Mouse (Mus musculus): ENCODE measurements around the gene Stx8. TPM values are rescaled to one million over a fixed set of nuclear protein-coding genes. Genes with fewer than 3 reads are reported as not detected.

Gene Stx8
- total and polyA plus RNA-seq, 2 experiments from 2014 or later, result 13.2 to 63.6 TPM

DNA sequence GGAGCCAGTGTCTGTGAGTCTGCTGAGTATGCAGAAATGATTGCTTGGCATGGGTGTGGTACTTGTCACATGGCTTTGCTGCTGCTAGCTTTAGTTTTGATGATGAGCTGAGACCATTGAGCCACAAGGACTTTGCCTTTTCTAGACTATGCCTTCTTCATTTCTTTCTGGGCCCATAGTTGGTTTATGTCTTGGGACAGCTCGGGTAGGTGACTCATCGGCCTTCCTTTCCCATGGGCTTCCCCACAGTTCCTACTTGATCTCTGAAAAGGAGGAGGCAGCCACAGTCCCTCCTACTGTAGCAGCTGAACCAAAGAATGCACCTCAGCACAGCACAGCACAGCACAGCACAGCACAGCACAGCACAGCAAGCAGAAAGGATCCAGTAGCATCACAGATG lies 66.5 kb downstream of the Stx8 start:
- H3K4me1 ChIP-seq (ENCODE audit: insufficient read depth, low read length), result no peaks in the 10 kb centered on the region
- no peak for DNase-seq (ENCODE audit: low spot score)
- WGBS, result 96% methylated on average over 2 of the region's 2 CpGs
- H3K36me3 ChIP-seq (ENCODE audit: insufficient read depth, low read length), result no peaks in the 10 kb centered on the region
- H3K27ac ChIP-seq (ENCODE audit: low read depth, low read length), result no peak overlapping the region
- no peak for TF ChIP-seq CTCF (IDR thresholded peaks at IDR 0.05)
- no peak overlapping the region for H3K4me3 ChIP-seq (ENCODE audit: low read depth, low read length)
- H3K27me3 ChIP-seq (ENCODE audit: insufficient read depth, low read length), result no peaks in the 10 kb centered on the region
- H3K9ac ChIP-seq (replicated peaks; ENCODE audit: low read length, poor library complexity, severe bottlenecking), result no peak overlapping the region
- ATAC-seq (ENCODE audit: low FRiP score), result no peak
- H3K4me2 ChIP-seq (ENCODE audit: low read depth, low read length, poor library complexity, severe bottlenecking), result no peak overlapping the region
- H3K9me3 ChIP-seq (ENCODE audit: low read length), result no peaks in the 10 kb centered on the region

DNA sequence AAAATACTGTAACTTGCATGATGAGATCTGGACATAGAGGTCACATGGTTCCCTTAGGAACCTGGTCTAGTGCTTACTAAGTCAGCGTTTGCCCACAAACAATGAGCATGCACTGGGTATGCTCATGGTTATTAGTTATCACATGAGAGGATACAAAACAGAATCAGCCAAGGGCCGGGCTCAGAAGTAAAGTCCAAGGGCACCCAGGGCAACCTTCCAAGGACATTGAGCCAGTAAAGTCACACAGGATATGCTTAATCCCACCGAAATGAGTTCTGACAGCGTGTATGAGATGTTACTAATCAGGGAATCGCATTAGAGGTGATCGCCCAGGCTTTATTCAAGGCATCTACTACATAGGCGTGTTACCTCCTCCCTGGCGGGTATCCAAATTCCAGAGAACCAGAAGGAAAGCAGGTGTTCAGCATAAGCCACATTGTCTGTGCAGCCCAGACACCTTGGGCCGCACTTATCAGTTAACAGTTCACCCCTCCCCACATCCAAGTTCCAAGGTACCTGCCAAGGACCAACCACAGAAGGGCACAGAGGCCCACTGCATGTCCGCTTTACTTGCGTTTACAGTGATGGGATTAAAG lies 67.4 kb downstream of the Stx8 start:
- no peaks in the 10 kb centered on the region for H3K27me3 ChIP-seq (ENCODE audit: insufficient read depth, low read length)
- H3K36me3 ChIP-seq (ENCODE audit: insufficient read depth, low read length), result no peaks in the 10 kb centered on the region
- H3K4me1 ChIP-seq (ENCODE audit: insufficient read depth, low read length), result no peaks in the 10 kb centered on the region
- H3K4me2 ChIP-seq (ENCODE audit: low read depth, low read length, poor library complexity, severe bottlenecking), result no peak overlapping the region
- no peak overlapping the region for H3K27ac ChIP-seq (ENCODE audit: low read depth, low read length)
- H3K4me3 ChIP-seq (ENCODE audit: low read depth, low read length), result no peak overlapping the region
- H3K9ac ChIP-seq (replicated peaks; ENCODE audit: low read length, poor library complexity, severe bottlenecking), result no peak overlapping the region
- WGBS, result 87% methylated on average over 11 of the region's 11 CpGs
- ATAC-seq (ENCODE audit: low FRiP score), result no peak
- no peak for TF ChIP-seq CTCF (IDR thresholded peaks at IDR 0.05)
- H3K9me3 ChIP-seq (ENCODE audit: low read length), result no peaks in the 10 kb centered on the region
- no peak for DNase-seq (ENCODE audit: low spot score)

DNA sequence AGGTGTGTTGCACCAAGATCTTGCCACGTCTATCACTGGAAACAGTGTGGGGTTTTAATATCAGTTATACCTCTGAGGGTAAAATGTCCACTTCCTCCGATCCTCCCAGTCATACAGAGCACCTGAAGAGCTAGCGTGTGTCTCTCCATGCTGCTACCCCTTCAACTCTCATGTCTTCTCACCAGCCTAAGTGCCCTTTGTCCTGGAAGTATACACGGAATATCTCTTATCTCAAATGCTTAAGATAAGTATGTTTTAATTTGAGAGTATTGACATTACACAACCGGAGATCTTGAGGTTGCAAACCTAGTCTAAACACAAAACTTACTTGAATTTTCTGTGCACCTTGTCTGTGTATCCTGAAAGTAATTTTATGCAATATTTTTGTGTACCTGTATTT lies 68.4 kb downstream of the Stx8 start:
- DNase-seq (ENCODE audit: low spot score) (no peak), ATAC-seq (ENCODE audit: low FRiP score) (no peak)
- H3K27me3 ChIP-seq (ENCODE audit: insufficient read depth, low read length), result no peaks in the 10 kb centered on the region
- H3K4me1 ChIP-seq (ENCODE audit: insufficient read depth, low read length), result no peaks in the 10 kb centered on the region
- TF ChIP-seq CTCF (IDR thresholded peaks at IDR 0.05), result no peak
- H3K9me3 ChIP-seq (ENCODE audit: low read length), result no peaks in the 10 kb centered on the region
- H3K27ac ChIP-seq (ENCODE audit: low read depth, low read length), result no peak overlapping the region
- no peak overlapping the region for H3K9ac ChIP-seq (replicated peaks; ENCODE audit: low read length, poor library complexity, severe bottlenecking)
- H3K4me3 ChIP-seq (ENCODE audit: low read depth, low read length), result no peak overlapping the region
- 92% methylated on average over 5 of the region's 5 CpGs for WGBS
- H3K36me3 ChIP-seq (ENCODE audit: insufficient read depth, low read length), result no peaks in the 10 kb centered on the region
- no peak overlapping the region for H3K4me2 ChIP-seq (ENCODE audit: low read depth, low read length, poor library complexity, severe bottlenecking)

DNA sequence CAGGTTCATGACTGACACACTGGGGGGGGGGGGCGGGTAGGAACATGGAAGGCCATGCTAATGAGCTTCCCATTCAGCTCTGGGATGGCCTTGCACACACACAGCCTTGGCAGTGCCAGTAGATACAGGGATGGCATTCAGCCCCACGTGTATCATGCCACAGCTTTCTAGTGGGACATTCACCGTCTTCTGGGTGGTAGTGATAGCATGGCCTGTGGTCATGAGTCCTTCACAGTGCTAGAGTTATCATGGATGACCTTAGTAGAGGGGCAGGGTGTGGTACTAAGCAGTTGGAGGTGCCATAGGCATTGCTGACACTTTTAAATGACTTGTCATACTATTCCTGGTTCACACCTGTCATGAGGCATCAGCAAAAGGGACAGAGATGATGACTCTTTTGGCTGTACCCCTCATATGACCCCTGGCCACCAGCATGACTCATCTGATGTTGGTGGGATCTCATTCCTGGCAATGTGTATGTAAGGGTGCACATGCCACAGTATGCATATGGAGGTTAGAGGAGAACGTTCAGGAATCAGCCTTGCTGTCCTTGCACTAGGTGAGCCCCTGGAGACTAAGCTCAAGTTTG lies 69.4 kb downstream of the Stx8 start:
- no peak for TF ChIP-seq CTCF (IDR thresholded peaks at IDR 0.05)

DNA sequence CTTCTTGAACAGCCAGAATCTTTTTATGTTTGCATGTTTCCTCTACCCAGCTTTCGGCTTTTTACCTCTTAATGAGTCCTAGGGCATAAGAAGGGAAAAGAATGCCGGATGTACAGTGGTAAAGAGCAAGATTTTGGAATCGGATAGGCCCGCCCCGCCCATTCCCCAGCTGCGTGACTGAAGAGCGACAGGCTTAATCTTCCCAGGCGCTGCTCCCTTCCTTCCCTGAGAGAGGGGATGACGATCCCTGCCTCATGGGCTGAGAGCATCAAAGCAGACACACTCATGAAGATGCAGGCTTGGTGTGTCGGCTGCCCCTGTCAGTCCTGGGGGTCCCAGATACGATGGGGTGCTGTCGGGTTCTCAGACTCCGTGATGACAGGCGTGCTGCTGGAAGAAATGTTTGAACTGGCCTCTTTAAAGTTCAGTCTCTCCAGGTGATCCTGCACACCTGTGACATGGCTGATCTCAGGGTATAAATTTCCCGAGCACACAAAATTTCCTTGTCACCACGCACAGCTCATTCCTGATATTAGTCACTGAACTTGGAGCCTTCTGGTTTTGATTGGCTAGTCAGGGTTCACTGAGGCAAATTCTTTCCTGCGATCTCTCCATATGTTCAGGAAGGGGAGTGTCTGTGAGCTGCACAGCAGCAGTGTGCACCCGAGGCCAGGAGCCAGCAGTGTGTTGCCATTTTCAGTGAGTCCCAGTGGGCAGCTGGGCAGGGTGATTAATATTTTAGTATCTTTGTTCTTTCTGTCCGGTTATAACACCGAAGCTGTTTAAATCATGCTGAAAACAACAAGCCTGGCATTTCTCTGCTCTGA lies 70.4 kb downstream of the Stx8 start:
- Histone ChIP-seq H3K27ac (ENCODE audit: low read depth, low read length) (no peak overlapping the region), H3K4me1 (ENCODE audit: insufficient read depth, low read length) (no peaks in the 10 kb centered on the region), H3K9me3 (ENCODE audit: low read length) (no peaks in the 10 kb centered on the region), H3K9ac (replicated peaks; ENCODE audit: low read length, poor library complexity, severe bottlenecking) (no peak overlapping the region), H3K36me3 (ENCODE audit: insufficient read depth, low read length) (no peaks in the 10 kb centered on the region), H3K27me3 (ENCODE audit: insufficient read depth, low read length) (no peaks in the 10 kb centered on the region), H3K4me2 (ENCODE audit: low read depth, low read length, poor library complexity, severe bottlenecking) (no peak overlapping the region), H3K4me3 (ENCODE audit: low read depth, low read length) (no peak overlapping the region)
- 63% methylated on average over 20 of the region's 20 CpGs for WGBS
- DNase-seq (ENCODE audit: low spot score) (no peak), ATAC-seq (ENCODE audit: low FRiP score) (no peak)
- no peak for TF ChIP-seq CTCF (IDR thresholded peaks at IDR 0.05)

More for the DNA sequence above, 69.4 kb downstream of the Stx8 start:
- Histone ChIP-seq H3K4me3 (ENCODE audit: low read depth, low read length) (no peak overlapping the region), H3K27ac (ENCODE audit: low read depth, low read length) (no peak overlapping the region), H3K4me2 (ENCODE audit: low read depth, low read length, poor library complexity, severe bottlenecking) (no peak overlapping the region), H3K4me1 (ENCODE audit: insufficient read depth, low read length) (no peaks in the 10 kb centered on the region), H3K27me3 (ENCODE audit: insufficient read depth, low read length) (no peaks in the 10 kb centered on the region), H3K9me3 (ENCODE audit: low read length) (no peaks in the 10 kb centered on the region), H3K36me3 (ENCODE audit: insufficient read depth, low read length) (no peaks in the 10 kb centered on the region), H3K9ac (replicated peaks; ENCODE audit: low read length, poor library complexity, severe bottlenecking) (no peak overlapping the region)
- ATAC-seq (ENCODE audit: low FRiP score), result no peak
- no peak for DNase-seq (ENCODE audit: low spot score)
- WGBS, result 84% methylated on average over 4 of the region's 4 CpGs

DNA sequence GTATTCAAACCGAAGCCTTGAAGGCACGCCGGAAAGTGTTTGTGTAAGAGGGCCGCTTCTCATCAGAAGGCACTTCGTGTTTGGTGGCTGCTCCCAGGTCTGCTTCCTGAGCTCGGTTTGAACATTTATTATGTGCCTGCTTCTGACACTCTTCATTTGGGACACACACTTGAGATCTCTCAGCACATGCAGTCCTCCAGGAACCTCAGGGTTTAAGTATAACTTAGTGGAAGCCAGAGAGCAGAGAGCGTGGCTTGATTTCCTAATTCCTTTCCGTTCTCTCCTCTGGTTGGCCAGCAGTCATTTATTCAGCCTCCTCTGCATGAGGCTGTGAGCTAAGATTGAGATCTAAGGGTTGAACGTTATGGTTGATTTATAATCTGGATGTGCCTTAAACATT lies 71.1 kb downstream of the Stx8 start:
- Histone ChIP-seq H3K9ac (replicated peaks; ENCODE audit: low read length, poor library complexity, severe bottlenecking) (no peak overlapping the region), H3K36me3 (ENCODE audit: insufficient read depth, low read length) (no peaks in the 10 kb centered on the region), H3K4me3 (ENCODE audit: low read depth, low read length) (no peak overlapping the region), H3K4me1 (ENCODE audit: insufficient read depth, low read length) (no peaks in the 10 kb centered on the region), H3K27me3 (ENCODE audit: insufficient read depth, low read length) (no peaks in the 10 kb centered on the region), H3K4me2 (ENCODE audit: low read depth, low read length, poor library complexity, severe bottlenecking) (no peak overlapping the region), H3K9me3 (ENCODE audit: low read length) (no peaks in the 10 kb centered on the region), H3K27ac (ENCODE audit: low read depth, low read length) (no peak overlapping the region)
- DNase-seq (ENCODE audit: low spot score), result no peak
- WGBS, result 67% methylated on average over 9 of the region's 9 CpGs
- TF ChIP-seq CTCF (IDR thresholded peaks at IDR 0.05), result no peak
- no peak for ATAC-seq (ENCODE audit: low FRiP score)
